Mouse (Mus musculus) heart, adult 2 months (tissue): ENCODE results near the gene Suco.

Experiments
- CTCF ChIP-seq: fragments of 200-600 bp; IDR thresholded peaks from 2 replicates; pipeline ENCODE4 v1.8.1; 2022; ENCODE audit warnings: antibody characterized with exemption, mild to moderate bottlenecking, moderate library complexity
- POLR2A ChIP-seq: fragments of 200-500 bp; IDR thresholded peaks from 2 replicates; pipeline ENCODE4 v1.6.1; 2011; ENCODE audit warnings: mild to moderate bottlenecking, low read depth, low read length, control low read depth; ENCODE audit not compliant: insufficient read depth

DNA sequence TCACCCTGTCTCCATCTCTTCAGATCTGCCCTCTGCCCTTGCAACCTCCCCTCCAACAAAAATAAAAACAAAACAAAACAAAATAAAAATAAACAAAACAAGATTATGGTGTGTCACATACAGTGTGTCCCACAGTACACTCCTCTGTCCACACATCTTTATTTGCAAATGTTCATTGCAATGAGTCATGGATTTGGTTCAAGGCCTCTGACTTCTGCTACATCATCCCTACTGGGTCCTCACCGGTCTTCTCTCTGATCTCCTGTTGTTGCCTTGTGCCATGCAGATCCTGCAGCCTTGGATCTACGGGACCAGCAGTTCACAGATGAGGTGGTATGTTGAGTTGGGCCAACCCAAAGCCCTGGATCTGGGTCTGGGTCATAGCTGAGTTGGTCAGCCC, 43.1 kb upstream of the Suco start:
- TF ChIP-seq CTCF: no peak
- no peak for TF ChIP-seq POLR2A
